Mouse (Mus musculus) neural tube, embryonic 12.5 days (tissue): ENCODE measurements around the gene Srsf7. TPM values are rescaled to one million over a fixed set of nuclear protein-coding genes. Genes with fewer than 3 reads are reported as not detected.

ENCODE experiments used
- polyA plus RNA-seq: library from polyadenylated mRNA; unstranded; fragments of >200 nt; fragmentation: Nextera tagmentation; extraction: Ambion mirVana; gene quantifications from 2 replicates; pipeline ENCODE4 v1.2.1, GENCODE M21; 2016

The Srsf7 gene
- polyA plus RNA-seq, 1 experiment from 2014 or later = 615 TPM

Other genes with a start within 250 kb of the Srsf7 start
- 120 and 128 TPM in 2 replicates for gene Hnrnpll, start 145.0 kb downstream of the Srsf7 start, polyA plus RNA-seq
- gene Galm, start 79.8 kb downstream of the Srsf7 start, polyA plus RNA-seq = 5.0 and 5.2 TPM in 2 replicates
- 0.26 TPM in 1 of 2 replicates, not detected in the other for gene Ttc39d, start 153 bp upstream of the Srsf7 start, polyA plus RNA-seq
- gene Gemin6, start 17.1 kb upstream of the Srsf7 start, polyA plus RNA-seq = 26.0 and 27.2 TPM in 2 replicates
- 31.4 and 32.2 TPM in 2 replicates for gene Morn2, start 82.9 kb upstream of the Srsf7 start, polyA plus RNA-seq
- 37.1 and 42.2 TPM in 2 replicates for gene Dhx57, start 83.2 kb upstream of the Srsf7 start, polyA plus RNA-seq
- 0.61 and 2.0 TPM in 2 replicates for gene Arhgef33, start 100.1 kb upstream of the Srsf7 start, polyA plus RNA-seq
- gene Gm10190, start 166.2 kb upstream of the Srsf7 start, polyA plus RNA-seq = 1.2 and 1.4 TPM in 2 replicates